11 mouse cellular contexts compared by ENCODE assay signal in the genomic region with DNA sequence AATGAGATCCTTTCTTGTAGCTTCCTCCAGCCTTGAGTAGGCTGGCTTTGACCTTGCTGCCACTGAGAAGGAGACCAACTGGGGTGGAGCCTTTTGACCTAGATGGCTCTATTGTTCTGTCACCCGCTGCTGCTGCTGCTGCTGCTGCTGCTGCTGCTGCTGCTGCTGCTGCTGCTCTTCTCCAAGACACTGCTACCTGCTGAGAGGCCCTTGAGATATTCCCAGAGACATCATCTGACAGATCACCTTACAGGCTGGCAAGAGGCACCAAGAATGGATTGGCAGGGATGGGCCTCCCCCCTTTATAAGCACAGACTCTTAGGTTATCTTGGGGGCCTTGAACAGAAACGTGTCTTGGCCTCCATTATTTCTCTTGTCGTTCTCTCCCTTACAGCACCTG. TPM values are rescaled to one million over a fixed set of nuclear protein-coding genes. Genes with fewer than 3 reads are reported as not detected.
"Had no signal": no experiment of that assay in that cellular context is flagged by ENCODE, and none has a peak within 500 bp of the region (broad histone marks: within the 10 kb centered on the region; RNA-seq: fewer than 3 reads in every experiment).

No protein-coding gene starts in this region.

RNA-seq across cellular contexts. Expression of gene Pou4f1, which starts 35.0 kb away (rescaled TPM):
- total RNA-seq: heart, postnatal 25 days; hematopoietic stem cell, adult 5-6 weeks; layer of hippocampus, adult 18-20 months; layer of hippocampus, adult 2 months; layer of hippocampus, postnatal 10 days; layer of hippocampus, postnatal 14 days; layer of hippocampus, postnatal 36 days; left cerebral cortex, adult 18-20 months; left cerebral cortex, adult 2 months had no signal
- polyA plus RNA-seq: heart, embryonic 12.5 days; kidney, adult 2 months had no signal
